Mouse (Mus musculus) 3134 (cell line): Measurements from ENCODE around the gene Nectin2.

Experiments used
- DNase-seq: peaks from one replicate; pipeline ENCODE4 v3.0.0-alpha.2; 2011; ENCODE audit warnings: low spot score; ENCODE audit not compliant: insufficient read length; ENCODE audit errors: extremely low read depth

Gene Nectin2

DNA sequence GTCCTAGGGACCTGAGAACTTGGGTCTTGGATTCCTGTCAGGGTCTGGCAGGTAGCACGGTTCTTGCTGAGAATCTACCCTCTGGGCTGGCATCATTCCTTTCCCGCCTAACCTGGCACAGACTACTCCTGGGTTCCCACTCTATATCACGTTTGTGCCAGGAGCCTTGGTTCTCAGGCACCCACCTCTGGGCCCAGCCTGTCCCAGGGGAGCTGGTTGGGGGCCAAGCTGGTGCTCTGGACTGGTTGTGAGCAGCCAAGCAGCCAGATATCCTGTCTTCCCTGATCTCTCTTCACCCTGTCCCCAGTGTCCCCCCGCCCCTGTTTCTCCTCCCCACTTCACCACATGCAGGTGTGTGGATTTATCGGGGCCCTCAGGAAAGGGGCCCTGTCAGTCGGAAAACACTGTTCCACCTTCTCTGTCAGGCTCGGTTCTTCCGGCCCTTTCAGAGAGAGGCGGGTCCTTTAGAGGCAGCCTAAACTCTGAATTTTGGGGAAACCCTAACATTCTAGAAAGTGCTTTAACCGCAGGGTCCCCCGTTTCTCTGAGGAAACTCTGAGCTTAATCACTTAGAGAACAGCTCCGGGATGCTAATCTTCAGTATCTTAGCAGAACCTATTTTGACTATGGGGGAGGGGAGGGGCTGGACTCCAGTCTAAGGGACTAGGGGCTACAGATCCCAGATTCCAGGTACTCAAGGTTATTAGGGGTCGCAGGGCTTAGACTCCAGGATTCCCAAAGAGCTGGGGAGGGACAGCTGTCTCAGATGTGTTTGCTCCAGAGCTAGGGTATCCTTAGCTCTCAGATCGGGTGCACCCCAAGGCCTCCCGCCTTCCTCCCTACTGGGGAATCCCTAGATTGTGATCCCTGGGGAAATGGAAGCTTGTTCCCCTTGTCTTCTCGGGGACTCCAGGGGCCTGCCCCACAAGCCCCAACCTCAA, 19.4 kb upstream of the Nectin2 start:
- no peak for DNase-seq

DNA sequence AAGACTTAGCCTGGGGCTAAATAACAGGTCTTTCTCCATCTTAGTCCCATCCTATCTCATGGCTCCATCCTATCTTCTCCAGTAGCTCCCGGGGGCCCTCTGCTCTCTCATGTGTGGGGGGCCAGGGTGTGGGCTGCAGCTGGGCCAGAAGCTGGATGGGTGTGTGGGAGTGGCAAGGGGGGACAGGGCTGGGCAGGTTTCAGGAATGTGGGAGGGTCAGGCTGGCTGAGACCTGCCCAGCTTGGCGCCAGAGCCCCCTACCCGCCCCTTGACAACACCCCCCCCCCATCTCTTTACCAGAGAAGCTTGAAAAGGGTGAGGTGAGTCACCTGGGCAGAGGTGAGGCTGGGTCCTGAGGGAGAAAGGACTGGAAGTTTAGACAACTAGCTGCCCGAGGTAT, 18.7 kb upstream of the Nectin2 start:
- DNase-seq = no peak

DNA sequence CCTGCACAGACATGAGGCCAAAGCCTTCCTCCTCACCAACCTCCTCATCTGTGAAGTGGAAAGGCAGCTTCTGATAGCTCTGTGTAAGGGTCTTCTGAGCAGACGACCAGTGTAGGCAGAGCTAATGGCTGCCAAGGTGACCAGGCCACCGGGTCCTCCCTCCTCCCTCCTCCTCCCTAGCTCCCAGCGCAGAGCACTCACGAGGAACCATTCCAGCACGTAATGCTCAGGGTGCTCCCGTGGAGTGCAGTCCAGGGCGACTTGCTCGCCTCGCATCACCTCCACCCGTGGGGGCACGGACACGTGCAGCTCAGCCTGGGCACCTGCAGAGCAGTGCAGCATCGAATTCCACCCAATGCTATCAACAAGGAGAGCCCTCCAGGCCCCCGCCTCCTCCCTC, 18.0 kb upstream of the Nectin2 start:
- DNase-seq = no peak

GRCm38 (mm10) chr7:19764581-19764980, 14.3 kb upstream of the Nectin2 start:
- no peak for DNase-seq

DNA sequence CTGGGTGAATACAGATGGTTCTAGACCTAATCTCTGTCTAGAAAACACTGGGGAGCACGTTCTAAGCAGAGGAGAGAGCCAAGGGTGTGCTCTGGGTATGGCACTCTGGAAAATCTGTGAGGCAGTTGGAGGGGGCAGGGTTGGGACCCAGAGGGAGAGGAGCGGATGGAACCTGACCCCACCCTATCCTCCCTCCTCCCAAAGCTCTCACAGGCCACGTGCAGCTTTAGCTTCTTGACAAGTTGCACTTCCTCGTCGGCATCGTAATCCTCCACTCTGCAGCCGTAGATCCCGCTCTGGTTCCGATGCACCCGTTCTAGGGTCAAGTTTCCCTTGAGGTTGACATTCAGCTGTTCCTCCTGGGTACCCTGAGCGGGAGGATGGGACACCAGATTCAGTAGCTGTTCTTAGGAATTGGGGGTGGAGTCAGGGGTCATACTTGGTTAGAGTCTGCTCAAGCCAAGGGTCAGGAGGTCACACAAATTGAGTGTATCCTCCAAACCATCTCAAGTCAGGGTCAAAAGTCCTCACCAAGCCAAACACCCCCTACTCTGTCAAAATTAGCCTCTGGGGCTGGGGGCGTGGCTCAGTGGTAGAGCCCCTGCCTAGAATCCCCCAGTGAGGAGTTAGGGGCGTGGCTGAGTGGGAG, 13.7 kb upstream of the Nectin2 start:
- no peak for DNase-seq

GRCm38 (mm10) chr7:19762283-19762682, 12.0 kb upstream of the Nectin2 start:
- no peak for DNase-seq

GRCm38 (mm10) chr7:19760021-19760420, 9.7 kb upstream of the Nectin2 start:
- no peak for DNase-seq

- DNase-seq = no peak
Measured at GRCm38 (mm10) chr7:19758623-19759022, 8.3 kb upstream of the Nectin2 start.

DNA sequence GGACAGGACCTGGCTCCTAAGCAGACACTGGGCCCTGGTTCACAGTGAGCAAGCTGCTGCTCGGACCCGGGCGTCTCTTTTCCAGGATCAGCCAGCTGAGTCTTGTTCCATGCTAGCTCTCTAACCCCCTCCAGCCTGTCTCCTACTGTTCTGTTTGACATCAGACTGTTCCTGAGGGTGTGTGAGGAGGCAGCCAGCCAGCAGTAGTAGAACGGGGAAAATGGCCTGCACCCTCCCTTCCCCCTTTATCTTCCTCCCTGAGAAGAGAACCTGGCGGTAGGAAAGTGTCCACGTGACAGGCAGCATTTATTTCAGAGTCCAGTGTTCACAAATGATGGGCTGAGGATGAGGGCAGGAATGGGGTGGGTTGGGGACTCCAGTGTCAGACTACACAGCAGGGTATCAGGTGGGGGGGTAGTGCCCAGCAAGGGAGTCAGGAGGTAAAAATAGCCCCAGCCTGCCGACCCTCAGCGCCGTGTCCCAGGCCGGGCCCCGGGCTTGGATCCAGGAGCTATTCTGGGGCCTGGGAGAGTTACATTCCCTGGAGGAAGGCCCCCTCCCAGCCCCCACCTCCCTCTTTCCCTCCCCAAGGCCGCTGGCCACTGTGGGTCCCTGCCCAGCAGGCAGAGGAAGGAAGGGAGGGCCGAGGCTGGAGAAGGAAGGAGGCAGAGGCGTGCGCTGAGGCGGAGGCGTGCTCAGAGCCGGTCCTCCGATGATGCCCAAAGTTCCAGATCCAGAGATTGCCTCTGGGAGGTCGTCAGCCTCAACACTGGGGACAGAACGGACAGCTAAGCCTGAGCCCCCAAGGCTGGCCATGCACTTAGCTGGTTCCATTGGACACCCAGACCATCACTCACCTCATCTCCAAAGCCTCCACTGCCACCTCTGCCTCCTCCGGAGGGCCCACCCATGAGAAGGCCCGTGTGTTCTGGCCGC, 5.8 kb upstream of the Nectin2 start:
- no peak for DNase-seq

GRCm38 (mm10) chr7:19755008-19755407, 4.7 kb upstream of the Nectin2 start:
- no peak for DNase-seq

DNA sequence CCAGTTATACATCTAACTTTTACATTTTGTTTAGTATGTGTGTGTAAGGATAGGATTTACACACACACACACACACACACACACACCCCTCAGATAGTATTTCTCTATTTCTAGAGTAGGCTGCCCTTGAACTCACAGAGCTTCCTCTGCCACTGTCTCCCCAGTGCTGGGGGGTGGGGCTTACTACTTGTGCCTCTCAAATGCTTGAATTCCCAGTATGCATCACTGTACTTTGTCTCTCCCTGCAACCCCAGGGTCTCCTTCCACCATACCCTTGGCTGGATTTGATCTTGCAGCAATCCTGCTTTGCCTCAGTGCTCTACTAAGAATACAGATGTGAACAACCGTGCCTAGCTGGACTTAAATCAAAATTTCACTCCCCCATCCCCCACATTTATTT, 3.8 kb upstream of the Nectin2 start:
- DNase-seq = no peak

DNA sequence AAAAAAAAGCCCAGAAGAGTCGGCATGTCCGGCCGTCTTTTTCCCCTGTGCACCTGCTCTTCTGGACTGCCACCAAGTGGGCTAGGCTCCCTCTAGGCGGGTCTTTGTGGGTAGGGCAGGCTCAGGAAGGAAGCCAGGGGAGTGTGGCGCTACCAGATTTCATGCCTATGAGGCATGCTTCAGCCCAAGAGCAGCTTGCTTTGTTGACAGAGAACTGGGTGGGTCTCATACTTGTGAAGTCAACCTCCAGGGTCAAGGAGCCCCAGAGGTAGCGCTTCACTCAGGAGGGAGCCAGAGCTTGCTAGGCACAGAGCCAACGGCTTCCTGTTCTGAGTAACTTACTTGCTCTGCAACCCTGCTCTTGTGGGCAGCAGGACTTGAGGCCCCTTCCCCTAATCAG, 3.3 kb upstream of the Nectin2 start:
- no peak for DNase-seq

GRCm38 (mm10) chr7:19752652-19753051, 2.4 kb upstream of the Nectin2 start:
- no peak for DNase-seq

DNA sequence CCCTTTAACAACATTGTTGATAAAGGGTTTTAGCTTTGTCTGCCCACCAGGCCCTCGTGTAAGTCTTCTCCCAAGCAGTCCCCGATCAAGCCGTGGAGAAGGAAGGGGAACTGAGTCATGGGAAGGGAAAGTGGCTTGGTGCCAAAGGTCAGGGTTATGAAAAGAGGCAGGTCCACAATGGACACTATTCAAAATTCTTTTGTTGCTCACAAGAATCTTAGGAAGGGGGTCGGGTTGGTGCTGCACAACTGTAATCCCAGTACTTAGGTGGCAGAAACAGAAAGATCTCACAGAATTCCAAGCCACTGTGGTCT, 744 bp upstream of the Nectin2 start:
- DNase-seq = no peak

- DNase-seq = peak; percentile 93
Measured at GRCm38 (mm10) chr7:19749389-19750216, 680 bp downstream of the Nectin2 start.

DNA sequence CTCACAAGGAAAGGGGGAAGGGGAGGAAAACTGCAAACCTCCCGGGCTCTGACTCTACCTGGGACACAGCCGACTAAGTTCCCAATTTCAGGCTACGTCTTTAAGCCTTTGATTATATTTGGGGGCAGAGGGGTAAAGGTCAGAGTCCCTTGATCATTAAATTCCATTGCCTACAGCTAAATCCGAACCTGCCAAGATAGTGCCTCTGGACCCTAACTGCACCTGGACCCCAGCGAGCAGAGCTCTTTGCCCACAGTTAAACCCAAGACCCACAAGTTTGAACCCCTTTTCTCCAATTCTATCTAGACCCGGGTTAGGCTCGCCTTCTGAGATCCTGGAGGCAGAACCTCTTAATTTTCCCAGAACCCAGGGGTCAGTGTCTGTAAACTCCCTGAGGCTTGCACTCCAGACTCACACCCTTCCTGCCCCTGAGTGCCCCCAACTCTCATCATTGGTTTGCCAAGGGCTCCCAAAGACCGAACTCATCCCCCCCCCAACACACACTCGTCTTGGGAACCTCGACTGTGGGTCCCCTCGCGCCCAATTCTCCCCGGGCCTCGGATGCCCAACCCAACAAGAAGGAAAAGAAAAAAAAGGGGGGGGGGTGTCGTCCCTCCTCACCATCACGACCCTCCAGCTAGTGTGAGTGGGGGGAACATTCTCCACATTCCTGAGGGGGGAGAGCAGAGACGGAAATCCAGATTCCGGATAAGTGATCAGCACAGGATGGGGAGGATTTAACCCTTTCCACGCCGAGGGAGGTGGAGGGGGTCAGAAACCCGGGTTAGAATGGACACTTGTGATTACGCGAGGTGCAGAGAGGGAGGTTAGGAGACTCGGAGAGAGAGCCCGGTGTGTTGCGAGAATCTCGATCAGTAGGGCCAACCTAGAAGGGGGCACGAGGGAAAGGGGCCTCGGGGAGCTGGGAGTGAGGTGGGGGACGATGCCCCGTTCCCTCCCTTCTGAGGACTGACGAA, 1.8 kb downstream of the Nectin2 start:
- DNase-seq = no peak

GRCm38 (mm10) chr7:19747420-19748218, 2.7 kb downstream of the Nectin2 start:
- DNase-seq = no peak

- DNase-seq = no peak
Measured at GRCm38 (mm10) chr7:19746426-19747201, 3.7 kb downstream of the Nectin2 start.
